Mouse (Mus musculus) urinary bladder, postnatal 14 days (tissue): ENCODE measurements around the gene Mia2.
"Not testable (repeated sequence)": the region's sequence is repeated elsewhere in the genome, so short reads cannot be mapped to it uniquely, and the experiment has no call there.

Experiments used
- DNase-seq: peaks from one replicate; pipeline ENCODE4 v3.0.0; 2021; ENCODE audit warnings: low spot score

Gene Mia2

DNA sequence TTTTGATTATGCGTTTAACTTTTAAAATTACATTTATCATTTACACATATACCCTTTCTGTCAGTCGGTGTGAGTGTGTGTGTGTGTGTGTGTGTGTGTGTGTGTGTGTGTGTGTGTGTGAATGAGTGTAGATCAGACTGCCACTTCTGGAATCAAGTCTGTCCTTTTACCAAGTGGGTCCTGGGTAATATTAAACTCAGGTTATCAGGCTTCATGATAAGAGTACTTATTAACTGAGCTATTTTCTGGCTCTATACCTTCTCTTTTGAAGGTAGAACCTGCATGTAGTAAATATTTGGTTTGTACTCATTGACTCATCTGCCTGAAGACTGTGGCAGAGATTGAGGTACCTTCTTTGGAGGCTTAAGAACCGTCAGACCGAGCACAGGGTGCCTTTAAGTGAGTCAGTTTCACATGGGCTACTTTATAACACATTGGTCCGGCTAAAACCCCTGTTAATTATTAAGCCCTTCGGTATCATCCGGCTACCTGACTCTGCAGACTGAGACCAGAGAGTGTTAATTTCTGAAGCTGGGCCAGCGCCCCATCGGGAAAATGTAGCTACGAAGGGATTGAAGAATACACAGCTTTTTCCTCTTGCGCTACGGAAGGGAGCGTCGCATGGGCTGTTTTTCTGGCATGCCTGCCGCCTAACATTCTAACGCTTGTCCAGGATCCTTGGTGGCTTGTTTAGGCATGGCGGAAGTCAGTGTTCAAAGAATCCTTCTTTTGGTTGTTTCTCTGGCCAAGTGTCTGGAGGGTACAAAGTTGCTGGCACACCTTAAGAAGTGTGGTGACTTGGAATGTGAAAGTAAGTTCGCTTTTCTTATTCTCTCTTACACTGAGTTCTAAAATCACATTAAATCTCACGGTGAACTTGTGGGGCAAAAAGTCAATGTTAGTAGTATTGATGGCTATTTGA, at the start of gene Mia2:
Mia2 (plus strand) TSS at position 696 of the 922 bp plus-strand sequence.
- DNase-seq: peak; percentile 4

DNA sequence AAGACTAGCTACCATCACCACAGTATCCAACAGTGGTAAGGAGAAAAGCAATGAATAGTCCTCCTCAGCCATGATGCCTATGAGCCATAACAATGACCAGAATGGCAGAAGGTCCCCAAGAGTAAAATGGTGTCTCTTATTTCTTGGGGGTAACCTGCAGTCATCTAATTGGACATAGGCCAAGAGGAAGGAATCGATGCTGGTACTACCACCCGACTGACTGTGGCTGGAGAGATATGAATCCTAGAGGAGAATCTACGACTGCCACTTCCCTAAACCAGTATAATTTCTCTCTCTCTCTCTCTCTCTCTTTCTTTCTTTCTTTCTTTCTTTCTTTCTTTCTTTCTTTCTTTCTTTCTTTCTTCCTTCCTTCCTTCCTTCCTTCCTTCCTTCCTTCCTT, 43.1 kb upstream of the Mia2 start:
- no peak for DNase-seq

DNA sequence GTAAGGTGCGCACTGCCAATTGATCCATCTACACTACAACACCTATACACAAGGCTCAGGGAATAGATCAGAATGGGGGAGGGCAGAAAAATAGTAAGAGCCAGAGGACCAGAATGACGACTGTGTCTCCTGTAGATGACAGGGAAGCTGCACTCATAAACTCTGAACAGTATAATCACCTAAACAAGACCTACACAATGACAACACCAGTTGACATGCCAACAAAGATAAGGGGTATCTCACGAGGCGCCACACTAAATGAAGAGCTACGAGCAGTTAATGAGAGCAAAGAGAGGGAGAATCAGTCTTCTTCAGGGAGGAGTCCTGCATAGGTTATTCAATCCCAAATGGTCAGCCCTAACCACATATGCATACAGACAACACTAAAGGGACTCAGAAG, 42.4 kb upstream of the Mia2 start:
- no peak for DNase-seq

DNA sequence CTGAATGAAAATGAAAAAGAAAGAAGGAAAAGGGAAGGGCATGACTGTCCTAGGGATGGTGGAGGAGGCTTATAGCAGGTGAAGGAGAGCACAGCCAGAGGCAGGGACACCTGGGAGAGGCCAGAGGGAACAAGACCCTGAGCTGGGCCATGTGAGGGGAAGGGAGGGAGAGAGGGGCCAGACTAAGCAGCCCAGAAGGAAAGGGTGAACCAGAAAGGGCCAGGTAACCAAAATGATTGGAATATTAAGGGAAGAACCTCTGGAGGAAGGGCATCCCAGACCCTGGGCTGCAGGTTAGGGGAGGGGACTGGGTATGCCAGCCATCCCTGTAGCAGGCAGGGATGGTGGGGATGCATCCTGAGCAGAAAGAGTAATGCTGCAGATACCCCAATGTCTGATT, 41.6 kb upstream of the Mia2 start:
- DNase-seq: no peak

DNA sequence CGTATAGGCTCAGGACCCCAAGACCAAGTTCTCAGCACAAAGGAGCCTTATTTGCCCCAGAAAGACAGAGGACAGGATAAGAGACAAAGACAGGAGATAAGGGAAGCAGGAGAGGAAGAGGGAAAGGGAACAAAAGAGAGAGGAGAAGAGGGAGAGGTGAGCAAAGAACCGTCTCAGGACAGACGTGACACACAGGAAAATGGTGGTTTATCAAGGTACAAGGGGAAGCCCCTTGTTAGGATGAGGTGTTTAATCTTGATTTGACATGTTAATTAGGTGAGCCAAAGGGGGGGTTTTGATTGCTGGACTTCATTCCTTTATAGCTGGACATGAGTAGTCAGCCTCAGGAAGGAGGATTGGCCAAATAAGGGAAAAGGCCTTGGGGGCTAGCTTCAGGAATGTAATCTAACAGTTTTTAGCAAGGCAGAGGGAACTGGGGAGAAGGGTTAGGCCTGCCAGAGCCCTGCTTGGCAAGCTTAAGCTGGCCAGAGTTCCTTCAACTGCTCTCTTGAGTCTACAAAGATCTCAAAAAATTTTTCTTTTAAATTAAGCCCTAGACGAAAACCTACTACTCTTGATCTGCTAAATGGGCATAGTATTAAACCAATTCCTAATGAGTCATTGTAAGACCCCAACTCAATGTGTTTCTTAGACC, 40.3 kb upstream of the Mia2 start:
- no peak for DNase-seq

DNA sequence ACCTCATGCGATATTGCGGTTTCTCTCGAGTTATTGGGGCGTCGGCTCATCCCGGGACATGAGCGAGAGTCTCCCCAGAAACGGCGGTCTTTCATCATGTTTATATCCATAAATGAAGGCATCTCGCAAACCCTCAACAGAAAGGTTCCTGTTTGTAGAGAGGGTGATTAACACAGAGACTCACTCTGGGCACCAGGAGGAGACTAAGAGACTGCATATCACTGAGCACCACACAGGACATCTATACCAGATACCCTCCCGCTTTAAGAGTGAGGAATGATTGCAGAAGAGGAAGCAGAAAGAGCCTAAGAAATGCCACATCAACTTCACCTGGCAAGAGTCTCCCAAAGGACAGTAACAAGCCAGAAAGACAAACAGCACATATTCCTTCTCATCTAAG, 39.4 kb upstream of the Mia2 start:
- no peak for DNase-seq

DNA sequence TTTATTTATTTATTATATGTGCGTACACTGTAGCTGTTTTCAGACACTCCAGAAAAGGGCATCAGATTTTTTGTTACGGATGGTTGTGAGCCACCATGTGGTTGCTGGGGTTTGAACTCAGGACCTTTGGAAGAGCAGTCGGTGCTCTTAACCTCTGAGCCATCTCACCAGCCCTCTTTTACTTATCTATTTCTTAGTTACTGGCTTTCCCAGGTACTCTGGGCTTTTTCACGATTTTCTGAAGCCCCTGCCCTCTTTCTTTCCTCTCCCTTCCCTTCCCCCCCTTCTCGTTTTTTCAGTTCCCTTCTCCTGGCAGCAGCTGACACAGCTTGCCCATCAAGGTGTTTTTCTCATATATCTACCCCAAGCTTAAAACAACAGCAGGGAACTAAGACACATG, 37.4 kb upstream of the Mia2 start:
- DNase-seq: not testable (repeated sequence)

DNA sequence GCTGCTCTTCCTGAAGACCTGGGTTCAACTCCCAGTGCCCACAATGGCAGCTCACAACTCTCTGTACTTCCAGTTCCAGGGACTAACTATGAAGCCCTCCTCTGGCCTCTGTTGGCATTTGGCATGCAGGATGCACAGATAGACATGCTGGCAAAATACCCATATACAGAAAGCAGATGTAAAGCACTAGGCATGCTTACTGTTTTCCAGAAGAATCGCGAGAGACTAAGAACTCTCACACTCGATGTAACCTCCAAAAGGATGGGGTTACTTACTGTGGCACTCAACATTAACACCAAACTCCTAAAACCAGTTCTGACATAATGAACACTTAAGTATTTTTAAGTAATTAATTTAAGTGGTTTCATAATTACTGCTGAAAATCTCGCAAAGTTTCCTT, 35.3 kb upstream of the Mia2 start:
- DNase-seq: no peak

DNA sequence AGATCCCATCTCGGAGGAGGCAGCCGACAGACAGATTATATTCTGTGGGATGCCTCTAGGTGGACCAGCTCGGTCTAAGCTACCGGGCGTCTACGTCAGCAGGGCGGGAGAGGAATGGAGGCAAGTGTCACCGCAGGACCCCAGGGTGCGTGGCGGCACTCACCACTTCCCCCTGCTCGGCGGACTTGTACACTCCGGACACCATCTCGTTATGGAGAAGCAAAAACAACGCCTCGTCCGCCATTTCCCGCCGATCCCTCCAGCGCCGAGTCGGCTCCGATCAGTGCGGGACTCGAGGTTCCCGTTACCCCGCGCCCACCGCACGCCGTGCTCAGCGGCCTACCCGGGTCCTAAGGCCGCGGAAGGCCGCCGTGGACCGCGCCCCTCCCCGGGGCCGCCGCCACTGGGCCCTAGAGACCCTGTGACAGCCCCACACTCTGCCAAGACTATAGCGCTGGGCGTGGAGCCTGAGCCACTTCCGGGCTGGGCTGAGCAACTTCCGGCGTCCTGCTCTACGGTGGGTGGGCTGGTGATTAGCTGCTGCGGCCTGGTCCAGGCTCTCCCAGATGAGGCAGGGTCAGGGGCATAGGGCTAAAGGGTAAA, 34.5 kb upstream of the Mia2 start, which contains the start of gene Trappc6b:
Trappc6b (minus strand) TSS at position 480 of the 603 bp plus-strand sequence.
- DNase-seq: peak; percentile 74

DNA sequence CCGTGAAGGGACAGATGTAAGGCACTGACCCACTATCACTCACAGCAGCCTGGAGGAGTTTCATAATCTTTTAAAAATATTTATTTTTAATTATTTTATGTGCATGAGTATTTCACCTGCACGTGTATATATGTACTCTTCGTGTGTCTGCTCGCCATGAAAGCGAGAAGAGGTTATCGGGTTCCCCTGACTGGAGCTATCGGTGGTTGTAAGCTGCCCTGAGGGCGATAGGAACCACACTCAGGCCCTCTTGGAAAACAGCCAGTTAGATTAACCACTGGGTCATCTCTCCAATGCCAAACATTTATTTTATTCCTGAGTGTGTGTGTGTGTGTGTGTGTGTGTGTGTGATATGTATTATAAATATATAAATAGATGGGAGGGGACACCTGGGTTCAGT, 30.8 kb upstream of the Mia2 start:
- no peak for DNase-seq

DNA sequence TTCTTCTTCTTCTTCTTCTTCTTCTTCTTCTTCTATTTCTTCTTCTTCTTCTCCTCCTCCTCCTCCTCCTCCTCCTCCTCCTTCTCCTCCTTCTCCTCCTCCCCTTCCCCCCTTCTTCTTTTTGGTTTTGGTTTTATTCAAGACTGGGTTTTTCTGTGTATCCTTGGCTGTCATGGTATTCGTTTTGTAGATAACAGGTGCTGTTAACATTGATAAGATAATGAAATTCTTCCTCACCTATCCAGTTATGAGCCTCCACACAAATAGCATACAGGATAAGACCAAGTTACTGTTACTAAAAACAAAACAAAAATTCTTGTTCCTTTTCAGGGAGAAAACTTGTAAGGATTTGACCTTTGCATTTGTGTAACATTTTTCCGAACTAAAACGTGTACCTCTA, 29.8 kb upstream of the Mia2 start:
- DNase-seq: no peak

DNA sequence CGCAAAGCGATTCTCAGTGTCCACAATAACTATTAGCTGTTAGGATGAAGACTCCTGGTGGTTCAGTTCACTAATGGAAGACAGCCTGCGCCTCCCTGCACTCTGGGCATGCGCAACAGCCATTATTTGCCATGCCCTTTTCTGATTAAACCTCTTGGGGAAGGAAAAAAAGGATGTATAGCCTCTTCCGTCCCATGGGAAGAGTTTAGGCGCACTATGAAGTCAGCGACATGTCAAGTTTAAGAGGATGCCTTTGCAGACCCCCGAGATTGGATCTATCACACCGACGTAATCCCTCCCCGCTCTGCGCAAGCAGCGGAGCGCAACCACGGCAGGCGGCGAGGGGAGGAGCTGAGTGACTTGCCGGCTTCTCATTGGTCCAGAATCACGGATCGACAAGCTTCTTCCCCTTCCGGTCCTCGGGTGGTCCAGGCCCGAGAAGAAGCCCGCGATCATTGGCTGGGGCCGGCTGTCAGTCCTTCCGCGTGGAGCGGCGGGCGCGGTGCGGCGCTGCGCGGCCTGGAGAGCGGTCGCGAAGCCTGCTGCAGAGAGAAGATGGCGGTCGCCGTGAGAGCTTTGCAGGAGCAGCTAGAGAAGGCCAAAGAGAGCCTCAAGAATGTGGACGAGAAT, 29.0 kb upstream of the Mia2 start, which contains the start of gene Pnn:
Pnn (plus strand) TSS at position 437 of the 630 bp plus-strand sequence.
- DNase-seq: peak; percentile 97

DNA sequence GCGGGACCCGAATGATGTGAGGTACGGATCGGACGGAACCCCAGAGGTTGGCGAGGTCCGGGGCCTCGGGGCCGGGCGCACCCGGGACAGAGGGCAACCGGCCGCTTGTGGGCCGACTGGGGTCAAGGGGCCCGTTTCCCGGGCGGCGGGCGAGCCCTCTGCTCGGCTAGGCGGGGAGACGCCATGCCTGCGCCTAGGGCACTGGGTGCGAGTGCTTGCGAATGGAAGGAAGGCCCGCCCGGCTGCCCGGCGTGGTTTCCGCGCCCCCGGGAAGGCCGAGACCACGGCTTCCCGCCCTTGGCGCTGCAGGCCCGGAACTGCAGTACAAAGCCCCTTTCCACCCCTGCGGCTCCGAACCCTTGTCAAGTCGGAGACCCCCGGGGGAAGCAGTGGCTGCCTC, 28.5 kb upstream of the Mia2 start:
- no peak for DNase-seq

DNA sequence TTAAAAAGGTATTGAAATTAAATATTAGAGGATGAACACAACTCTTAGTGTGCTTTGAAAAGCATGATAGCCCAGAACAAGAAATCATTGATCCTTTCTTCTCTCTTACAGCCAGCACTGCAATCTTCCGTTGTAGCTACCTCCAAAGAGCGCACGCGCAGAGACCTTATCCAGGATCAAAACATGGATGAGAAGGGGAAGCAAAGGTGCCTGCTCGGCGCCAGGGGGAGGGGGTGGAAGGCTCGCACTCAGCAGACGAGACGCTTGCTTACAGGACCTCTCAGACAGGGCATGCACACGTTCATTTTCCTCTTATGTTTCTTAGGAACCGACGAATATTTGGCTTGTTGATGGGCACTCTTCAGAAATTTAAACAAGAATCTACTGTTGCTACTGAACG, 26.8 kb upstream of the Mia2 start:
- DNase-seq: no peak

DNA sequence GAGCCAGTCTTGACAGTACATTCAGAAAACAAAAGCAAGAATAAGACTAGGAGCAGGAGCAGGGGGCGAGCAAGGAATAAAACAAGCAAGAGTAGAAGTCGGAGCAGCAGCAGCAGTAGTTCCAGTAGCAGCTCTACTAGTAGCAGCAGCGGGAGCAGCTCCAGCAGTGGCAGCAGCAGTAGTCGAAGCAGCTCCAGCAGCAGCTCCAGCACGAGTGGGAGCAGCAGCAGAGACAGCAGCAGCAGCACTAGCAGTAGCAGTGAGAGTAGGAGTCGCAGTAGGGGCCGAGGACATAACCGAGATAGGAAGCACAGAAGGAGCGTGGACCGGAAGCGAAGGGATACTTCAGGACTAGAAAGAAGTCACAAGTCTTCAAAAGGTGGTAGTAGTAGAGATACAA, 23.3 kb upstream of the Mia2 start:
- DNase-seq: no peak

DNA sequence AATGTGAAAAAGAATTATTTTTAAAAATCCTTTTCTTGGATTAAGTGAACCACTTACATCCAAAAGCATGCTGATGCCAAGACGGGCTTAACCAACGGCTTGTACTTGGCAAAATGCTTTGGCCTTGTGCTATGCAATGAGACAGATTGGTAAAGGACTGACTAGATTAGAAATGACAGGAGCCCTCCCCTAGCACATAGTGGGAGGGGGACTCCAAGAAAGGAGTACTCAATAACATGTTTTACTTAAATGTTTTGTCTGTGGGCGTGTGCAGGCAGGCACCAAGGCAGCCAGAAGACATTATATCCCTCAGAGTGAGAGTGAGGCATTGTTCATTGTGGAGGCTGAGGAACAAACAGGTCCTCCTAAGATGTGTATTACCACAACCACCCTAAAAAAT, 21.5 kb upstream of the Mia2 start:
- DNase-seq: no peak

DNA sequence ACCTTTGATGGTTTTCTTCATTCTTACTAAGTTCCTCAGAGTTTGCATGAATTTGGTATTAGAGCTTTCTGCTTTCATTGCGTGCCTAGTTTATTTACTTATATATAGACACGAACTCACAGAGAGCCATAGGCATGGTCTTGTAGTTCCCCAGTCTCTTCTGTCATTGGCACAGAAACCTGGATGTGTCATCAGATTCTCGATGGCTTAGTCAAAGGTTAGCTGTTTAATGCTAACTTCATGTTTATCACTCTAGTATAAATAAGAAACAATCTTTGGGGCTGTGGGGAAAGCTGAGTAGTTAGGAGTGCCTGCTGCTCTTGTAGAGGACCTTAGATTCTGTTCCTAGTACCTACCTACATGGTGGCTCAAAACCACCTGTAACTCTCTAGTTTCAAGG, 18.6 kb upstream of the Mia2 start:
- DNase-seq: no peak

DNA sequence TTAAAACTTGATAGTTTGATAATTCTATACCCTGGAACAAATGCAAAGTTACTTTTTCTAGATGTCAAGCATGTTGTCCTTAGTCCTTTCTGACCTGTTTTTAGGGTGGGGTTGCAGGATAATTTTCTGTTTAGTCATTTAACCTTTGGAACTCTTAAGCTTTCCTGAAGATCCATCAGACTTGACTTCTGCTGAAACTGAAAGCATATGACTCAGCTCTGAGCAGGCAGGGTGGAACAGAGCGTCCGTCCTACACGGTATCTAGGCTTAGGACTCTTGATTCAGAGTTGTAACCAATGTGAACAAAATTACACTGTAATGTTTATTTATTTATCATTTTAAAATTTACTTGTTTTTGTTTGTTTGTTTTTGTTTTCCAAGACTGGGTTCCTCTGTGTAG, 17.7 kb upstream of the Mia2 start:
- DNase-seq: no peak

DNA sequence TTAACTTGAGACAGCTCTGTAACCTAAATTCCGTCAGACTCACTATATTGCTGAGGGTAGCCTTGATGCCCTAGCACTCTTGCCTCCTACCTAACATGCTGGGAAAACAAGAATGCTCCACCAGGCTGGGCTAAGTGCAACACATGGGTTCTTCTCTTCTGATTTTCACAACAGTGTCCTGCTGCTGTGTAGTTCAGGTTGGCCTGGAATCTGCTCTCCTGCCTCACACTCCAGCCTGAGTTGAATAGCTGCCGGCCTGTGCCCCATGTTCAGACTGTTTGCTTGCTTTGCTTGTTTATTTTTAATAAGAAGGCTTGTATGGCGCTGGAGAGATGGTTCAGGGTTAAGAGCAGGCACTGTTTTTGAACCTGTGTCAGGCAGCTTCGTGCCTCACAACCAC, 15.1 kb upstream of the Mia2 start:
- DNase-seq: no peak

DNA sequence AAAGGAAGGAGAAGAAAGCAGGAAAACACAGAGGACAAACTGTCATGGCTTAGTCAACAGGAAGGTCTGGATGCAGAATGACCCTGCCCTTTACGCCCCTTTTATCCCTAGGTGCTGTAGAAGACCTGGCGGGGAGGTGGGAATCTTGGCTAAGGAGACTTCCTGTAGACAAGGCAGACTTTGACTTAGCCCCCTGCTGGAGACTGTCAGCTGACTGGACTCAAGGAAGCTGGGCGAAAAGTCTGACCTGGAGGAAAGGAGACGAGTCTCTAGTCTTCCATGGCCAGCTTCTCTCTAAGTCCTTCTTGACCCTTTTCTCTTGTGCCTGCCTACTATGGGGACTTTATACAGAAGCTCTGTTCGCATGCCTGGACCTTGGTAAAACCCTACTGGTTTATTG, 11.2 kb upstream of the Mia2 start:
- DNase-seq: no peak

DNA sequence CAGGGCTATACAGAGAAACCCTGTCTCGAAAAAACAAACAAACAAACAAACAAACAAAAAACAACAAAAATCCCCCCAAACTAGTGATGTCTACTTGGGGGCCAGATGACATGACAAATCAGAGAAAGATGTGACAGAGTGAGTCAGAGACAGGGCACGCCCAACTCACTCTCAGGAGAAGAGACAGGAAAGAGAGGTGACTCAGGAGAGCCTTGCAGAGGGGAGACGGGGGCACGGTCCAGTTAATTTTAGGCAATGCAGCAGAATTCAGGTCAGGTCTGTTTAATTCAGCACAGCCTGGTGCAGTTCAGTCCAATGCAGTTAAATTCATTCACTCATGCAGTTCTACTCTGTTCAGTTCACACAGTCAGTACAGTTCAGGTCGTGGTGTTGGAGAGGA, 9.4 kb upstream of the Mia2 start:
- no peak for DNase-seq

DNA sequence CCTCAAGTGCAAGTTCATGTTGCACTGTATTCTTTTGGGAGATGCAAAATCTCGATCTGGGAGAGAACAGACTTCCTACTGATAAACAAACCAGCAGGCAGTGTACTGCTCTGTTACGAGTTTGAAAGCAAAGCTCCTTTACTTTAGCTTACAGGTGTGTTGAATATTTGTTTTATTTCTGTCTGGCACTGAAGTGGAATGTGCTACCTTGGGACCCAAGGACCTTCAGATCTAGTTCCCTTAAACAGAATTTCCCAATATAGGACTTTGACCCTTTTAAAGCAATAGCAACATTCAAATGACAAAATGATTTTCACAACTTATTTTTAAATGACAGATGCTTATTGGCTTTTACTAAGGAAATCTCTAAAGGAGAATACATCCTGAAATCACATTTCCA, 2.1 kb upstream of the Mia2 start:
- DNase-seq: no peak

DNA sequence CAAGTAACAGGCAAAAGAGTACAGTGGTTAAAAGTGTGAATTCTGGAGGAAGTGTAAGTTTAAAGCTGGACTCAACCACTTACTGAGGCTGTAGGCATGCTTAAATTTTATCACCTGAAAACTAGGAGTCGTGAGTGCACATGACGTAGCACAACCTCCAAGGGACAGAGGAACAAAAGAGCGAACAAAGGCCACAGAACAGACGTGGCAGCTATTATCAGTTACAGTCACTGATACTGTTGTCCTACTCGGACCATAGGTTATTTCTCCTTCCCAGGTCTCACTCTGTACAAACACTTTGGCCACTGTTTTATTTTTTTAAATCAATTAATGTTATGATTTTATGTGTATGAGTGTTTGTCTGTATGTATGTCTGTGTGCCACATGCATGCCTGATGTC, 9.2 kb downstream of the Mia2 start:
- DNase-seq: no peak
